Mouse (Mus musculus): ENCODE results near the gene Ube2z.

DNA sequence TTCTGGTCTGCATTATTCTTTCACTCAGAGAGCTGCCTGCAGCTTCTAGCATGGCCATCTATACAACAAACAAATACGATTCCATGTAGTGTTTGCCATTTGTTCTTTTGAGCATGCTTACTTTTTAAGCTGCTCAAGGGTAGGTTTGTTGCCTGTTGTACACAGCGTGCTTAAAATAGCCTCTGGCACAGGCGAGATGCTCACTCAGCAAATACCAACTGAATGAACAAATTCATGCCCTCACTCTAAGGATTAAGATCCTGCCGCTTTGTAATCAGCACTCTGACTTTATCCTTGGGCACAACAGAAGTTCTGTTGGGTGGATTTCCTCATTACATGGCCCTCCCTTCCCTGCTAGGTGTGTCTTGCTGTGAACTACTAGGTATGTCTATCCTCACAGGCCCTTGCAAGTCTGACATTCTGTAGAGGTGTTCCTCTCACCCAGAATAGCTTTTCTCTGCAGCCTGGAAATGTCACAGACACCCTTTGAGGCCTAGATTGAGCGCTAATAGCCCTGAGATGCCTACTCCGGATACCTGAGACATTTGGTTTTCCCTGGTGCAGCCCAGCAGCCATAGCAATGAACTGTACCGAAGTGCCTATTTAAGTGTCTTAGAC lies 27.6 kb upstream of the Ube2z start:
- TF ChIP-seq GATA1 (IDR thresholded peaks at IDR 0.05; ENCODE audit: borderline replicate concordance, low read length), result no peak
- TF ChIP-seq FLI1 (IDR thresholded peaks at IDR 0.05; ENCODE audit: low read length), result no peak
